In genomic region chr3:35141500-35142220, GRCm38 (mm10) we compare ENCODE assay signal across 11 mouse cellular contexts.
DNase-seq lines count a peak whose midpoint lies in the region; TF ChIP-seq lines count a peak whose summit lies in the region.
"Had no signal": no experiment of that assay in that cellular context is flagged by ENCODE, and none has a peak within 500 bp of the region (broad histone marks: within the 10 kb centered on the region; RNA-seq: fewer than 3 reads in every experiment).

No protein-coding gene starts in this region.

- H3K4me3 ChIP-seq in left cerebral cortex, adult 2 months = no peak overlapping the region
- H3K4me3 ChIP-seq: embryonic facial prominence, embryonic 13.5 days; heart, embryonic 15.5 days had no signal

- intact Hi-C loops in left cerebral cortex, postnatal 4 days (cut with DNase I) = no loop called here
- intact Hi-C loops in left cerebral cortex, adult 2 months (cut with DNase I) = no loop called here

- H3K27ac ChIP-seq in left cerebral cortex, adult 2 months = no peak overlapping the region
- H3K27ac ChIP-seq: embryonic facial prominence, embryonic 13.5 days; heart, embryonic 15.5 days had no signal

- TF ChIP-seq CTCF in left cerebral cortex, adult 2 months (IDR thresholded peaks at IDR 0.05) = no peak

- DNase-seq in adrenal gland, adult 8-10 months = peak; percentile 9
- DNase-seq in adrenal gland, postnatal 4 days (ENCODE audit: low spot score in 2 of 2) = no peak
- DNase-seq in left cerebral cortex, postnatal 4 days = peak; percentile 72
- DNase-seq in left cerebral cortex, adult 2 months (ENCODE audit: extremely low spot score in 1 of 2, low spot score in 2 of 2) = no peak
- peak; percentile 8 for DNase-seq in 3T3-L1 (ENCODE audit: low read depth, low spot score)
- DNase-seq in cerebellum, postnatal 25 days = peak; percentile 10 to 30
- no peak for DNase-seq in T-cell, adult 2 months (ENCODE audit: low spot score)
- DNase-seq in retina, postnatal 1 day = no peak
- DNase-seq: kidney, adult 8-10 months had no signal

Comparison
In these comparisons a context has a peak if more than half of its experiments do, and no peak if none do; other contexts are left out.
1. DNase-seq: peak in adrenal gland, adult 8-10 months (single experiment), left cerebral cortex, postnatal 4 days (single experiment), 3T3-L1 (single experiment) and cerebellum, postnatal 25 days (2 of 2); none in adrenal gland, postnatal 4 days (0 of 2), left cerebral cortex, adult 2 months (0 of 2), T-cell, adult 2 months (single experiment) and retina, postnatal 1 day (single experiment).